Mouse (Mus musculus) testis, adult 2 months (tissue): Measurements from ENCODE around the gene Ndufa7.
"Not testable (repeated sequence)": the region's sequence is repeated elsewhere in the genome, so short reads cannot be mapped to it uniquely, and the experiment has no call there.

Source experiments
- CTCF ChIP-seq: fragments of 200-500 bp; IDR thresholded peaks from 2 replicates; pipeline ENCODE4 v1.5.1; 2012; ENCODE audit warnings: low read depth, mild to moderate bottlenecking, inconsistent platforms, low read length, moderate library complexity; ENCODE audit not compliant: control insufficient read depth, insufficient read depth, insufficient replicate concordance
- POLR2A ChIP-seq: fragments of 200-500 bp; IDR thresholded peaks from 2 replicates; pipeline ENCODE4 v1.6.1; 2012; ENCODE audit warnings: low read depth, mild to moderate bottlenecking, inconsistent platforms, low read length, moderate library complexity; ENCODE audit not compliant: control insufficient read depth

DNA sequence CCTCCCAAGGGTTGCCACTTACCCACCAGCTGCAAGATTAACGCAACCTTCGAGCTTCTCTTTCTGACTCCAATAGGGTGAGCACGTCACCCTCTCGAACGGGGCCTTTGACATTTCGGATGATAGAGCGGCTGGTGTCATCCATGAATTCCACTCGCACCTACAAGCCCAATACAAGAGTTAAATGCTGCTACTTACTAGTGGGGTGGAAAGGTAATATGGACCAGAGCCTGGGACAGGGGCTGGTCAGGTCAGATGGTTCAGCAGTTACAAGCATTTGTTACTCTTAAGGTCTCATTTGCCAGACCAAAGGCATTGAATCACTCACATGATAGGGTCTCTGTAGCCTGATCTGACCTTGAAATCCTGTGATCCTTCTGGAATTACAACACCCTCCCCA is 1.2 kb upstream of the Ndufa7 start:
- TF ChIP-seq CTCF, POLR2A: not testable (repeated sequence)
